Mouse (Mus musculus) MEL (cell line): ENCODE measurements at regions not wholly inside any gene's neighbourhood (a gene's known extent, or its start where the extent isn't known, plus 50 kb on each side); places are given as distances from the start of the nearest gene placed in this dataset.
A peak's percentile ranks its signal among the peaks of the same experiment; 100 is the strongest.

Source experiments
- DNase-seq: peaks from one replicate; pipeline ENCODE4 v3.0.0; 2011; ENCODE audit warnings: low read depth, low spot score
- H3K27ac ChIP-seq: 2 replicates; pipeline ENCODE4 v1.5.1; 2012; ENCODE audit warnings: low read depth, mild to moderate bottlenecking, control low read depth, low read length, moderate library complexity; ENCODE audit not compliant: control insufficient read depth
- H3K27me3 ChIP-seq, 2 experiments: fragments of 150-350 bp in 1 of 2; sonication (generic) in 1 of 2; 2 replicates each; pipeline ENCODE4 v1.6.1; 2012; ENCODE audit warnings: low read length in 2 of 2, mild to moderate bottlenecking in 2 of 2, improper control_type of control experiment in 1 of 2, moderate library complexity in 1 of 2; ENCODE audit not compliant: insufficient read depth in 2 of 2, control insufficient read depth in 1 of 2
- H3K36me3 ChIP-seq, 2 experiments: 2 replicates each; pipeline ENCODE4 v1.6.1; 2012 to 2014; ENCODE audit warnings: low read length in 2 of 2, improper control_type of control experiment in 1 of 2, inconsistent platforms in 1 of 2, mild to moderate bottlenecking in 1 of 2; ENCODE audit not compliant: insufficient read depth in 2 of 2, control insufficient read depth in 1 of 2
- H3K4me1 ChIP-seq, 2 experiments: fragments of 150-350 bp in 1 of 2; sonication (generic) in 1 of 2; 2 replicates each; pipeline ENCODE4 v1.6.1; 2012; ENCODE audit warnings: low read length in 2 of 2, improper control_type of control experiment in 1 of 2, mild to moderate bottlenecking in 1 of 2; ENCODE audit not compliant: insufficient read depth in 2 of 2, control insufficient read depth in 1 of 2
- H3K4me3 ChIP-seq, 2 experiments: fragments of 150-350 bp in 1 of 2; sonication (generic) in 1 of 2; 2 replicates each; pipeline ENCODE4 v1.5.1; 2012; ENCODE audit warnings: low read depth in 2 of 2, low read length in 2 of 2, mild to moderate bottlenecking in 2 of 2, moderate library complexity in 2 of 2, control low read depth in 1 of 2, improper control_type of control experiment in 1 of 2; ENCODE audit not compliant: control insufficient read depth in 1 of 2, insufficient read depth in 1 of 2
- H3K79me2 ChIP-seq: 2 replicates; pipeline ENCODE4 v1.6.1; 2012; ENCODE audit warnings: mild to moderate bottlenecking, low read length, moderate library complexity; ENCODE audit not compliant: control insufficient read depth, poor library complexity, insufficient read depth
- H3K9ac ChIP-seq: 2 replicates; pipeline ENCODE4 v1.6.1; 2012; ENCODE audit warnings: low read depth, mild to moderate bottlenecking, control low read depth, low read length, moderate library complexity; ENCODE audit not compliant: control insufficient read depth, poor library complexity, severe bottlenecking
- H3K9me3 ChIP-seq: fragments of 150-350 bp; sonication (generic); replicated peaks from 2 replicates; pipeline ENCODE4 v1.6.1; 2012; ENCODE audit warnings: mild to moderate bottlenecking, low read length, improper control_type of control experiment, moderate library complexity; ENCODE audit not compliant: insufficient read depth
- BHLHE40 ChIP-seq: IDR thresholded peaks from 2 replicates; pipeline ENCODE4 v1.6.1; 2012; ENCODE audit warnings: low read depth, mild to moderate bottlenecking, inconsistent platforms, low read length, improper control_type of control experiment, borderline replicate concordance
- CHD1 ChIP-seq: IDR thresholded peaks from 2 replicates; pipeline ENCODE4 v1.6.1; 2012; ENCODE audit warnings: low read depth, mild to moderate bottlenecking, inconsistent platforms, low read length, improper control_type of control experiment
- CHD2 ChIP-seq: IDR thresholded peaks from 2 replicates; pipeline ENCODE4 v1.6.1; 2011; ENCODE audit warnings: low read length, improper control_type of control experiment
- CTCF ChIP-seq, 3 experiments: IDR thresholded peaks in 2 of 3; conservative IDR thresholded peaks in 1 of 3; 2 replicates each; pipeline ENCODE4 v1.5.1; 2011 to 2012; ENCODE audit warnings: low read length in 3 of 3, low read depth in 2 of 3, mild to moderate bottlenecking in 2 of 3, improper control_type of control experiment in 1 of 3, inconsistent platforms in 1 of 3, mixed read lengths in 1 of 3, moderate library complexity in 1 of 3; ENCODE audit not compliant: control insufficient read depth in 1 of 3, insufficient read depth in 1 of 3, poor library complexity in 1 of 3, severe bottlenecking in 1 of 3
- EP300 ChIP-seq, 2 experiments: IDR thresholded peaks; 2 replicates each; pipeline ENCODE4 v1.6.1; 2011; ENCODE audit warnings: improper control_type of control experiment in 2 of 2, low read length in 2 of 2, low read depth in 1 of 2, mild to moderate bottlenecking in 1 of 2
- GATA1 ChIP-seq: IDR thresholded peaks from 2 replicates; pipeline ENCODE4 v1.6.1; 2011; ENCODE audit warnings: low read depth, low read length, improper control_type of control experiment
- JUND ChIP-seq: IDR thresholded peaks from 2 replicates; pipeline ENCODE4 v1.6.1; 2011; ENCODE audit warnings: low read depth, mild to moderate bottlenecking, improper control_type of control experiment, low read length
- MAZ ChIP-seq: IDR thresholded peaks from 2 replicates; pipeline ENCODE4 v1.6.1; 2012; ENCODE audit warnings: low read depth, mild to moderate bottlenecking, inconsistent platforms, low read length, improper control_type of control experiment
- MEF2A ChIP-seq: IDR thresholded peaks from 2 replicates; pipeline ENCODE4 v1.6.1; 2014; ENCODE audit warnings: low read depth, mild to moderate bottlenecking, inconsistent platforms, low read length, improper control_type of control experiment; ENCODE audit not compliant: poor library complexity, insufficient replicate concordance, severe bottlenecking; ENCODE audit errors: extremely low read depth
- MXI1 ChIP-seq: IDR thresholded peaks from 2 replicates; pipeline ENCODE4 v1.6.1; 2011; ENCODE audit warnings: mild to moderate bottlenecking, low read depth, low read length, improper control_type of control experiment
- MYB ChIP-seq: IDR thresholded peaks from 2 replicates; pipeline ENCODE4 v1.6.1; 2011; ENCODE audit warnings: mild to moderate bottlenecking, low read depth, low read length, improper control_type of control experiment
- MYC ChIP-seq: IDR thresholded peaks from 2 replicates; pipeline ENCODE4 v1.6.1; 2011; ENCODE audit warnings: low read depth, mild to moderate bottlenecking, low read length, improper control_type of control experiment, moderate library complexity
- NRF1 ChIP-seq: IDR thresholded peaks from 2 replicates; pipeline ENCODE4 v1.6.1; 2014; ENCODE audit warnings: low read depth, mild to moderate bottlenecking, inconsistent platforms, low read length, improper control_type of control experiment, moderate library complexity; ENCODE audit not compliant: poor library complexity, insufficient read depth, severe bottlenecking
- POLR2A ChIP-seq, 2 experiments: IDR thresholded peaks; 2 replicates each; pipeline ENCODE4 v1.6.1; 2011 to 2012; ENCODE audit warnings: low read length in 2 of 2, mild to moderate bottlenecking in 2 of 2, control low read depth in 1 of 2, improper control_type of control experiment in 1 of 2, low read depth in 1 of 2, moderate library complexity in 1 of 2; ENCODE audit not compliant: control insufficient read depth in 1 of 2, insufficient read depth in 1 of 2, poor library complexity in 1 of 2
- POLR2AphosphoS2 ChIP-seq: IDR thresholded peaks from 2 replicates; pipeline ENCODE4 v1.6.1; 2011; ENCODE audit warnings: low read length, improper control_type of control experiment
- POLR2AphosphoS5 ChIP-seq: IDR thresholded peaks from 2 replicates; pipeline ENCODE4 v1.6.1; 2012; ENCODE audit warnings: low read depth, borderline replicate concordance, mild to moderate bottlenecking, inconsistent platforms, low read length, moderate library complexity, mixed read lengths
- RAD21 ChIP-seq: IDR thresholded peaks from 2 replicates; pipeline ENCODE4 v1.6.1; 2011; ENCODE audit warnings: mild to moderate bottlenecking, low read depth, low read length, improper control_type of control experiment
- RCOR1 ChIP-seq: IDR thresholded peaks from 2 replicates; pipeline ENCODE4 v1.6.1; 2012; ENCODE audit warnings: low read depth, mild to moderate bottlenecking, inconsistent platforms, low read length, improper control_type of control experiment
- TBP ChIP-seq: IDR thresholded peaks from 2 replicates; pipeline ENCODE4 v1.8.0; 2011; ENCODE audit warnings: low read depth, low read length, improper control_type of control experiment
- TCF12 ChIP-seq: IDR thresholded peaks from 2 replicates; pipeline ENCODE4 v1.6.1; 2014; ENCODE audit warnings: low read depth, mild to moderate bottlenecking, inconsistent platforms, low read length, improper control_type of control experiment, moderate library complexity
- USF1 ChIP-seq: IDR thresholded peaks from 2 replicates; pipeline ENCODE4 v1.6.1; 2014; ENCODE audit warnings: low read depth, mild to moderate bottlenecking, inconsistent platforms, low read length, improper control_type of control experiment, moderate library complexity
- ZKSCAN1 ChIP-seq: IDR thresholded peaks from 2 replicates; pipeline ENCODE4 v1.6.1; 2012; ENCODE audit warnings: low read depth, mild to moderate bottlenecking, inconsistent platforms, low read length, improper control_type of control experiment, moderate library complexity
- ZMIZ1 ChIP-seq: IDR thresholded peaks from 2 replicates; pipeline ENCODE4 v1.6.1; 2012; ENCODE audit warnings: low read depth, mild to moderate bottlenecking, inconsistent platforms, low read length, improper control_type of control experiment, moderate library complexity
- ZNF384 ChIP-seq: IDR thresholded peaks from 2 replicates; pipeline ENCODE4 v1.6.1; 2012; ENCODE audit warnings: low read depth, mild to moderate bottlenecking, inconsistent platforms, low read length, improper control_type of control experiment

GRCm38 (mm10) chr17:66218321-66218720 is 95.0 kb downstream of the Ddx11 start:
- TF ChIP-seq CHD2 (no peak), RAD21 (no peak), TBP (no peak), MXI1 (no peak), ZKSCAN1 (no peak), POLR2AphosphoS2 (no peak)
- TF ChIP-seq, all 39 proteins: peak for 0

GRCm38 (mm10) chr17:66219669-66220435 is 96.5 kb downstream of the Ddx11 start:
- TF ChIP-seq MAZ (no peak), RCOR1 (no peak), MYC (no peak), ZNF384 (peak; percentile 18; the same call in 1 of the 2 replicates), JUND (no peak)
- H3K9ac ChIP-seq: no peak overlapping the region
- no peaks in the 10 kb centered on the region for H3K4me1 ChIP-seq
- peak; percentile 34 for DNase-seq
- no peak overlapping the region for H3K4me3 ChIP-seq
- no peak overlapping the region for H3K27ac ChIP-seq
- no peaks in the 10 kb centered on the region for H3K27me3 ChIP-seq
- H3K79me2 ChIP-seq: no peaks in the 10 kb centered on the region
- no peaks in the 10 kb centered on the region for H3K9me3 ChIP-seq
- H3K36me3 ChIP-seq: no peaks in the 10 kb centered on the region

More at GRCm38 (mm10) chr17:66218321-66218720, 95.0 kb downstream of the Ddx11 start:
- Histone ChIP-seq H3K9ac (no peak overlapping the region), H3K9me3 (no peaks in the 10 kb centered on the region), H3K4me3 (no peak overlapping the region), H3K27ac (no peak overlapping the region), H3K27me3 (no peaks in the 10 kb centered on the region; a peak in 1 of 4 replicates), H3K4me1 (no peaks in the 10 kb centered on the region), H3K79me2 (no peaks in the 10 kb centered on the region), H3K36me3 (no peaks in the 10 kb centered on the region)
- DNase-seq: no peak

GRCm38 (mm10) chr17:66221256-66221655 is 97.9 kb downstream of the Ddx11 start:
- Histone ChIP-seq H3K4me3 (no peak overlapping the region), H3K9ac (no peak overlapping the region), H3K4me1 (no peaks in the 10 kb centered on the region), H3K36me3 (no peaks in the 10 kb centered on the region), H3K27me3 (no peaks in the 10 kb centered on the region), H3K79me2 (no peaks in the 10 kb centered on the region), H3K9me3 (no peaks in the 10 kb centered on the region), H3K27ac (no peak overlapping the region)
- peak; percentile 83 for DNase-seq
- TF ChIP-seq POLR2AphosphoS5: no peak
- TF ChIP-seq CHD2: no peak
- TF ChIP-seq MXI1: peak; percentile 47; the same call in 1 of the 2 replicates
- TF ChIP-seq CHD1: no peak
- no peak for TF ChIP-seq POLR2A (IDR thresholded peaks at IDR 0.05; ENCODE audit: control insufficient read depth in 1 of 2, insufficient read depth in 1 of 2, low read depth in 1 of 2, low read length in 2 of 2, poor library complexity in 1 of 2)
- TF ChIP-seq BHLHE40: no peak
- TF ChIP-seq TBP: no peak
- no peak for TF ChIP-seq ZMIZ1
- TF ChIP-seq ZKSCAN1: no peak
- 0 out of 2 replicates have a peak, but pooled peaks have one; percentile 57 for TF ChIP-seq MAZ
- no peak for TF ChIP-seq JUND
- TF ChIP-seq NRF1: no peak
- no peak for TF ChIP-seq USF1
- no peak for TF ChIP-seq TCF12
- no peak for TF ChIP-seq MYB
- no peak for TF ChIP-seq RCOR1
- TF ChIP-seq CTCF (IDR thresholded peaks at IDR 0.05 in 2 of 3, conservative IDR thresholded peaks at IDR 0.05 in 1 of 3; ENCODE audit: control insufficient read depth in 1 of 3, insufficient read depth in 1 of 3, low read depth in 2 of 3, low read length in 3 of 3, poor library complexity in 1 of 3, severe bottlenecking in 1 of 3): peak; percentile 71 to 93 (median 83)
- peak; percentile 87 for TF ChIP-seq RAD21
- TF ChIP-seq GATA1: no peak
- no peak for TF ChIP-seq EP300 (IDR thresholded peaks at IDR 0.05; ENCODE audit: low read depth in 1 of 2, low read length in 2 of 2)
- no peak for TF ChIP-seq MEF2A
- peak; percentile 78 for TF ChIP-seq MYC
